Mouse (Mus musculus) ES-E14 (cell line): Measurements from ENCODE around the gene Ccnjl. TPM values are rescaled to one million over a fixed set of nuclear protein-coding genes. Genes with fewer than 3 reads are reported as not detected.
A peak's percentile ranks its signal among the peaks of the same experiment; 100 is the strongest.

Experiments
- DNase-seq: peaks from one replicate; pipeline ENCODE4 v3.0.0-alpha.2; 2013; ENCODE audit warnings: low read depth, low spot score
- H3K27ac ChIP-seq: 2 replicates; pipeline ENCODE4 v1.5.1; 2012; ENCODE audit warnings: low read depth, mild to moderate bottlenecking, low read length, moderate library complexity, mixed read lengths; ENCODE audit not compliant: poor library complexity, insufficient read depth, severe bottlenecking
- H3K36me3 ChIP-seq: 2 replicates; pipeline ENCODE4 v1.6.1; 2012; ENCODE audit warnings: mild to moderate bottlenecking, low read length, moderate library complexity, mixed read lengths; ENCODE audit not compliant: control insufficient read depth, poor library complexity, insufficient read depth, severe bottlenecking
- H3K4me1 ChIP-seq, 2 experiments: fragments of 150-350 bp in 1 of 2; sonication (generic) in 1 of 2; 2 replicates each; pipeline ENCODE4 v1.6.1; 2012; ENCODE audit warnings: low read length in 2 of 2, mild to moderate bottlenecking in 1 of 2, mixed read lengths in 1 of 2; ENCODE audit not compliant: control insufficient read depth in 2 of 2, insufficient read depth in 2 of 2, poor library complexity in 1 of 2
- H3K4me3 ChIP-seq, 2 experiments: fragments of 150-350 bp in 1 of 2; sonication (generic) in 1 of 2; 2 replicates each; pipeline ENCODE4 v1.5.1; 2012; ENCODE audit warnings: low read length in 2 of 2, low read depth in 1 of 2, mild to moderate bottlenecking in 1 of 2, mixed read lengths in 1 of 2; ENCODE audit not compliant: insufficient read depth in 1 of 2, poor library complexity in 1 of 2, severe bottlenecking in 1 of 2
- H3K9ac ChIP-seq: 2 replicates; pipeline ENCODE4 v1.6.1; 2012; ENCODE audit warnings: low read depth, mild to moderate bottlenecking, low read length, mixed read lengths; ENCODE audit not compliant: poor library complexity, insufficient read depth, severe bottlenecking
- H3K9me3 ChIP-seq: fragments of 150-350 bp; sonication (generic); 2 replicates; pipeline ENCODE4 v1.6.1; 2012; ENCODE audit warnings: low read depth, mild to moderate bottlenecking, low read length; ENCODE audit not compliant: control insufficient read depth, insufficient read depth
- CHD2 ChIP-seq: IDR thresholded peaks from 2 replicates; pipeline ENCODE4 v1.6.1; 2014; ENCODE audit warnings: mild to moderate bottlenecking, low read depth, low read length, inconsistent platforms
- HCFC1 ChIP-seq: IDR thresholded peaks from 2 replicates; pipeline ENCODE4 v1.6.1; 2012; ENCODE audit warnings: low read length, inconsistent platforms, borderline replicate concordance; ENCODE audit not compliant: insufficient read depth
- MAFK ChIP-seq: IDR thresholded peaks from 2 replicates; pipeline ENCODE4 v1.6.1; 2014; ENCODE audit warnings: mild to moderate bottlenecking, low read depth, low read length, inconsistent platforms; ENCODE audit not compliant: insufficient read depth
- ZC3H11A ChIP-seq: IDR thresholded peaks from 2 replicates; pipeline ENCODE4 v1.6.1; 2012; ENCODE audit warnings: low read depth, mild to moderate bottlenecking, inconsistent platforms, low read length, borderline replicate concordance
- ZNF384 ChIP-seq: IDR thresholded peaks from 2 replicates; pipeline ENCODE4 v1.6.1; 2012; ENCODE audit warnings: low read depth, low read length, inconsistent platforms
- in situ Hi-C, 2 experiments: fragments of 600-800 bp; cut with MboI; formaldehyde crosslinking; loops; one replicate each; pipeline ENCODE4 v1.15.1; 2025; ENCODE audit warnings: low sequenced_read_pairs in 2 of 2, inconsistent platforms in 1 of 2; ENCODE audit not compliant: unreplicated experiment in 2 of 2
- total RNA-seq: library from RNA; depleted of rRNA; stranded (reverse); fragments of 300-350 nt; gene quantifications from 2 replicates; pipeline ENCODE4 v1.2.3, GENCODE M21; 2012

Gene Ccnjl
- total RNA-seq, 1 experiment = 1.0 TPM

GRCm38 (mm10) chr11:43626300-43626926 is 97.8 kb downstream of the Ccnjl start:
- TF ChIP-seq HCFC1 (no peak), ZNF384 (peak; percentile 43; the same call in 1 of the 2 replicates)
- peak overlapping the region; percentile 68; the same call in 1 of the 2 replicates for H3K27ac ChIP-seq
- in situ Hi-C loops = no loop called here
- H3K36me3 ChIP-seq = no peaks in the 10 kb centered on the region
- no peaks in the 10 kb centered on the region for H3K9me3 ChIP-seq
- peaks cover 3 to 22% of the 10 kb centered on the region in 2 experiments; a peak in 3 of 4 replicates for H3K4me1 ChIP-seq
- peak overlapping the region; percentile 27 to 68; a peak in 3 of 4 replicates for H3K4me3 ChIP-seq
- peak; percentile 47 for DNase-seq
- peak overlapping the region; percentile 42; the same call in 1 of the 2 replicates for H3K9ac ChIP-seq

- Histone ChIP-seq H3K4me3 (peak overlapping the region in 1 of 2 experiments; percentile 68; a peak in 2 of 4 replicates), H3K4me1 (peaks cover 2 to 19% of the 10 kb centered on the region in 2 experiments; a peak in 3 of 4 replicates), H3K36me3 (no peaks in the 10 kb centered on the region), H3K27ac (peak overlapping the region; percentile 68; the same call in 1 of the 2 replicates), H3K9me3 (no peaks in the 10 kb centered on the region), H3K9ac (peak overlapping the region; percentile 42; the same call in 1 of the 2 replicates)
- no peak for DNase-seq
- TF ChIP-seq CHD2 (no peak), HCFC1 (no peak), MAFK (no peak), ZNF384 (no peak), ZC3H11A (no peak)
- in situ Hi-C loops = no loop called here
Measured at GRCm38 (mm10) chr11:43626927-43627645, 98.5 kb downstream of the Ccnjl start.

- in situ Hi-C loops = no loop called here
- H3K4me1 ChIP-seq = peaks cover 0 to 17% of the 10 kb centered on the region in 2 experiments; a peak in 2 of 4 replicates
- H3K9ac ChIP-seq = no peak overlapping the region
- no peak overlapping the region for H3K27ac ChIP-seq
- no peaks in the 10 kb centered on the region for H3K36me3 ChIP-seq
- DNase-seq = no peak
- H3K9me3 ChIP-seq = no peaks in the 10 kb centered on the region
- H3K4me3 ChIP-seq = no peak overlapping the region
- TF ChIP-seq CHD2 (no peak), ZC3H11A (no peak), ZNF384 (no peak), MAFK (no peak), HCFC1 (no peak)
Measured at GRCm38 (mm10) chr11:43631645-43632044, 103.1 kb downstream of the Ccnjl start.

- no peak for DNase-seq
- no peaks in the 10 kb centered on the region for H3K36me3 ChIP-seq
- H3K27ac ChIP-seq = no peak overlapping the region; the same call in 1 of the 2 replicates
- TF ChIP-seq HCFC1 = no peak
- no peak for TF ChIP-seq CHD2
- TF ChIP-seq ZNF384 = no peak
- no peak for TF ChIP-seq ZC3H11A
- no peak for TF ChIP-seq MAFK
- H3K9me3 ChIP-seq = no peaks in the 10 kb centered on the region
- in situ Hi-C loops = no loop called here
- H3K4me3 ChIP-seq = no peak overlapping the region
- H3K9ac ChIP-seq = no peak overlapping the region
- peaks cover 0 to 15% of the 10 kb centered on the region in 2 experiments; a peak in 2 of 4 replicates for H3K4me1 ChIP-seq
Measured at GRCm38 (mm10) chr11:43632566-43632965, 104.0 kb downstream of the Ccnjl start.
